Mouse (Mus musculus): ENCODE data around the gene Mgl2.
A peak's percentile ranks its signal among the peaks of the same experiment; 100 is the strongest.
"Not testable (repeated sequence)": the region's sequence is repeated elsewhere in the genome, so short reads cannot be mapped to it uniquely, and the experiment has no call there.

Mgl2 gene

DNA sequence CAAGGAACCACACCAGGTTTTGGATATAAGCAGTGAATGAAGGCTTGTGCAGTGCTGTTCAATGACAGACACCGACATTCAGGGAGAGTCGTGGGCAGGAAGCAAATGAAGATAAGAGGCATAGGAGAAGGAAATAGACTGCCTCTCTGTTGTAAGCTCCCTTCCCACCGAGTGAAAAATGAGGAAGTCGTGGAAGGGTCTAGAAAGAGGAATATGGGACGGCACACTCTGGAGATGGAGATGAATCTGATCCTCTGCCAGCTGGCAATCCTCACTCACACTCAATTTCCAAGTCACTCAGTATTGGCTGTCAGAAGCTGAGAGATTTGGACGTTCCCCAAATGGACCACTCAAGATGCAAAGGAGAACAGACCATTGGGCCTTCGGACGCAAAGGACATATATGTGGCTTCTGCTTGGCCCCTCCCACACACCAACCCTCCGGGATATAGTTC is at the start of gene Mgl2:
Mgl2 (plus strand) TSS at position 404 of the 454 bp plus-strand sequence.
- no peak for DNase-seq (ENCODE audit: low read depth)

DNA sequence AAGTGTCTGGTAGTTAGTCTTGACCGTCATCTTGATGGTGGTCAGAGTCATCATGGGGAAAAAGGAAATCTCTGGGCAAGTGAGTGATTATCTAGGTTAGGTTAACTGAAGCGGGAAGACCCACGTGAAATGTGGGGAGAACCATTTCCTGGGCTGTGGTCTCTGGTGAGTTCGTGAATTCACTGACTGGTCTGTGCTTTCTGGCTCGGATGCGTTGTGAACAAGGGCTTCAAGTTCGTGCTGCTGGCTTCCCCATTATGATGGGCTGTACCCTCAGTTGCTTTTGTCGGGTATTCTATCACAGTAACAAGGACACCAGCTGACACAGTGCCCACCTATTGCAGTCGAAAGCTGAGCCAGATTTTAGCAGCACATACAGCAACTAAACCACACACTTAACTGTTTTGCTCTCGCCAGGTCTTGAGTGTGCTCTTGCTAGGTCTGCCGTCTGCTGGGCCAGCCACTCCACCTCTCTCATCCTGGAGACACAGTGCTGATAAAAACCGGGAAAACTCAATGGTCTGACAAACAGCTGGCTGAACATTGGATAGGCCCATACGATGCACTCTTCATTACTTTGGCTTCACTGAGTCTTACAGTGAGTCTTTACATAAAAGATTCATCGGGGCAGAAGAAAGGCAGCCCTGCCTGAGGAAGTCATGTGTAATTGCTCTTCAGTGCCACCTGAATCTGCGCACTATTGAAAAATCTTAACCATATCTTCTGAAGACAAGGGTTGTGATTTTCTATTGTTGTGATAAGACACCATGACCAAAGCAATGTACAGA is 49.1 kb upstream of the Mgl2 start:
- DNase-seq (ENCODE audit: low read depth), result no peak

GRCm38 (mm10) chr11:70084563-70084962 is 45.6 kb upstream of the Mgl2 start:
- DNase-seq (ENCODE audit: low read depth), result no peak

- no peak for DNase-seq (ENCODE audit: low read depth)
Observed at GRCm38 (mm10) chr11:70091986-70092783, 37.9 kb upstream of the Mgl2 start, which contains the start of gene Asgr2. Gene Asgr2 (plus strand): TSS chr11:70092644.

DNA sequence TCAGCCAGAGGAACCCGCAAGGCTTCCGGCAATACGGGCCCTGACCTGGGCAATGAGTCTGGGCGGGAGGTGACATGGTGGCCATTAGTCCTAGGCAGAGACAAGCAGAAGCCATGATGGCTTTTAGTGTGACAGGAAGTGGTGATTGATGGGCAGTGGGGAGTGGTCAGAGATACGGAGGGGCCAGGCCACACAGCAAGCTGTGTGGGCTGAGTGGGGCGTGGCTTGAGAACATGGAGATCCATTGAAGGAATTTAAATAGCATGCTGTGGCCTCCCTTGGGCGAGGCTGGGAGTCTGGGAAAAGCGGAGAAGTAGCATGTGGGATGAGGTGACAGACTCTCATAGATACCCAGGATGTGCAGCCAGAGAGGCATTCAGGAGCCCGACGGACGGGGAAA is 32.7 kb upstream of the Mgl2 start:
- no peak for DNase-seq (ENCODE audit: low read depth)

DNA sequence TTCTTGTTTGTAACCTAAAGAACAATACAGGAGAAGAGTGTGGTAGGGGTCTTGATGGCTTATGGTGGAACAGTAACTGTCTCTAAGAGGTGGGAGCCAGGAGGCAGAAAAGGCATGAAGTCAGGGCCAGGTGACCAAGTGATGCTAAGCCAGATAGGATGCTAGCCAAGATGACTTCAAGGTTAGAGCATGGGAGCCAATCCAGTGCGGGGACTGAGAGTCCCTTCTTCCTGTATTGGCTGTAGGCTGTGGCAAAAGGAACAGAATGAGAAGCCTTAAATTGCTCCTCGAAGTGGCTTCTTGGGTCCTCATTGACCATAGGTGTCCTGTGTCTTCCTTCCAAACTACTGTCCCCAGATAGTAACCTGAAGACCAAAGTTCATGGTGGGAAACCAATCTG is 31.0 kb upstream of the Mgl2 start:
- no peak for DNase-seq (ENCODE audit: low read depth)

- DNase-seq (ENCODE audit: low read depth), result no peak
Observed at GRCm38 (mm10) chr11:70099809-70100208, 30.3 kb upstream of the Mgl2 start.

DNA sequence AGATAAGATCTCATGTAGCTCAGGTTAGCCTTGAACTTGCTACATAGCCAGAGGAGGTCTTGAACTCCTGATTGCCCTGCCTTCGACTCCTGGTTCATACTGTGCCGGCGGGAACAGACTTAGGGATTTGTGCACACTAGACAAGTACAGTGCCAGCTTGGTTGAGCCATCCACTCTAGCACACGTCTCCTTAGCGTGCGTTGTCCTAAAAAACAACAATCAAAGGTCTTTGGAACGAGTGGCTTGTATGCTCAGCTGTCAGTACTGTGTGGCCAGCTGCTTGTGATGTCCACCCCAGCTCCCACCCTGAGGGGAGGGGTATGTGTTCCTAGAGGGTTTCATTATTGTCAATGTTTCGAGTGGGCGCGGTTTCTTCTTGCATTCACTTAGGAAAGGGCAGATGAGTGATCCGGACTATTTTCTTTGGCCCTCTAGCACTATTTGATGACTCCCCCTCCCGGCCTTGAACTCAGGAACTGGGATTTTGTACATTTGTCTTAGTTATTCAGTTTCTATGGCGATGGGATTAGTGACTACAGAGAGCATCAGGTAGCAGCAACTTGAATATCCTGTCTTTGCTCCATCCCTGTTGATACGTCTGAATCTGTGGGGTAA is 26.3 kb upstream of the Mgl2 start:
- DNase-seq (ENCODE audit: low read depth), result no peak

DNA sequence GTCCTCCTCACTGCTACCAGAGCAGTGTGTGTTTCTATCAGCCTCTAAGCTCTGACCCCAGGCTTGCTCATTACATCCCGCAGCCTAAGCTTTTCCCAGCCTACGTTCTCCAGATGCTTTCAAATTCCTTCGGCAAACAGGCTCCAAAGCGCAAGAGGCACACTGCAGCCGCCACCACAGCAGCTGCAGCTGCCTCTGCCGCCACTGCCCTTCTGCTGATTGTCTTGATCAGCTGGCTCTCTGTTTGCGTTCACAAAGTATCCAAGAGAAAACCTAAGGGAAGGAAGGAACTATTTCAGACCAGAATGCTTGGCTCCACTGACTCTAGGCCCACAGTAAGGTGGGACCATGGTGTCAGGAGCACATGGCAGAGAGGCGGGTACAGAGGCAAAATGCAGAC is 23.0 kb upstream of the Mgl2 start:
- no peak for DNase-seq (ENCODE audit: low read depth)

GRCm38 (mm10) chr11:70110146-70110545 is 20.0 kb upstream of the Mgl2 start:
- DNase-seq (ENCODE audit: low read depth), result peak; percentile 48

DNA sequence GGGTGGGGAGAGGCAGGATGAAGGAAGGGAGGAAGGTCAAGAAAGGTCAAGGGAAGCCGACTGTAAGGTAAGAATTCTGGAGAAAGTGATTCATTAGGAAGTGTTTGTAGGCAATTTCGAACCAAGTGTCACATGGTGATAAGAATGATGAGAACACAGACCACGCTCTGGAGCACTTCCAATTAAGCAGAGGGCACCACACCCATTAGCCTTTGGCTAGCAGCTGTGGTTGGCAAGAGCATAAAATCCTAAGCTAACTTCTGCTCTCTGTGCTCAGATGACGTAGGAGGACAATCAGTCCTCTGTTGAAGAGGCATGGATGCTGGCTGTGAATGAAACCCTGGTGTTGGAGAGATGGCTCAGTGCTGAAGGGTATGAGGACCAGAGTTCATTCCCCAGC is 15.6 kb upstream of the Mgl2 start:
- peak; percentile 16 for DNase-seq (ENCODE audit: low read depth)

DNA sequence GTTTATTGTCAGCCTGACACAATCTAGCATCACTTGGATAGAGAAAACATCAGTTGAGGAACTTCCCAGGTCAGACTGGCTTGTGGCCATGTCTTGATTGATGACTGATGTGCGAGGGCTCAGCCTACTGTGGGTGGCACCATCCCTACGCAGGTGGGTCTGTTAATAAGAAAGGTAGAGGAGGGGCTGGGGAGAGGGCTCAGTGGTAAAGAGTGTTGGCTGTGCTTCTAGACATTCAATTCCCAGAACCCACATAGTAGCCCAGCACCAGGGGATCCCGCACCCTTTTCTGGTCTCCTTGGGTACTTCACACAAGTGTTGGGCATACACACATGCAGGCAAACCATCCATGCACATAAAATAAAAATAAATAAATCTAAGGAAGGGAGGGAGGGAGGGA is 14.2 kb upstream of the Mgl2 start:
- DNase-seq (ENCODE audit: low read depth), result no peak

DNA sequence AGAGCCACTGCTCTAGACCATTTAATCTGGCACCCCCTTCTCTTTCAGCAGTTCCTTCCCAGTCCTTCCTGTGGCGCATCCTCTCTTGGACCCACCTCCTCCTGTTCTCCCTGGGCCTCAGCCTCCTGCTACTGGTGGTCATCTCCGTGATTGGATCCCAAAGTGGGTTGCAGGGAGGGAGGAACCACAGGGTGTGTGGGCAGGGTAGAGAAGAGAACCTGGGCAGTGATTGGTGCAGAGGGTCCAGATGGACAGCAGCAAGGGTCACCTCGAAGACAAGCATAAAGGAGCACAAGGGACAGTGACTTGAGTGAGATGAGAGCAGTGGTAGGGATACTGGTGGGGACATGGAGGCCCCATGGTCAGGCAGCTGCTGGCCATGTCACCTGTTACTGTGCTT is 4.9 kb downstream of the Mgl2 start:
- DNase-seq (ENCODE audit: low read depth), result not testable (repeated sequence)

DNA sequence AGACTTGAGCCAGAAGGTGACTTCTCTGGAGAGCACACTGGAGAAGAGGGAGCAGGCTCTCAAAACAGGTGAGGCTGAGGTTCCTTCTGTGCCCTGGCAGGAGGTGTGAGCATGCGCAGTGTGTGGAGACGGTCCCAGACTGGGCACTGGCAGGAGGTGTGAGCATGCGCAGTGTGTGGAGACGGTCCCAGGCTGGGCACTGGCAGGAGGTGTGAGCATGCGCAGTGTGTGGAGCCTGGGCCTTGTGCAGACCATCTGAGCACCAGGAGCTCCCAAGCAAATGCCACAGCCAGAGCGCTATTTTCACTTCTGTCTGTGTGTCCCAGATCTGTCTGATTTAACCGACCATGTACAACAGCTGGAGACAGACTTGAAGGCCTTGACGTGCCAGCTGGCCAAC is 5.8 kb downstream of the Mgl2 start:
- not testable (repeated sequence) for DNase-seq (ENCODE audit: low read depth)

- no peak for DNase-seq (ENCODE audit: low read depth)
Observed at GRCm38 (mm10) chr11:70139171-70139570, 9.0 kb downstream of the Mgl2 start.

- peak; percentile 62 for DNase-seq (ENCODE audit: low read depth)
Observed at GRCm38 (mm10) chr11:70151072-70151471, 20.9 kb downstream of the Mgl2 start.

DNA sequence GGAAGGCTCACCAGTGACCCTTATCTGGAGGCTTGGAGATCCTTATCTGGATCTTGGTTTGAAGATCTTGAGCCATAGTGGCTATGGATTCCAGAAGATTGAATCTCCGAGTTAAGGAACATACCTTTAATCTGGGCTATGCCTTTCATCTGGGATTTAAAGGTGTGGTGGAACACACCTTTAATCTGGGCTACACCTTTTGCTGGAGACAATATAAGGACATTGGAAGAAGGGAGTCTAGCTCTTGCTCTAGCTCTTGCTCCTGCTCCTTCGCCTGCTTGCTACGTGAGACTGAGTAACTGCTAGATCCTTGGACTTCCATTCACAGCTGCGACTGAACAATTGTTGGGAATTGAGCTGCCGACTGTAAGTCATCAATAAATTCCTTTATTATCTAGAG is 25.8 kb downstream of the Mgl2 start, which contains the start of gene Clec10a:
Clec10a (plus strand) TSS at position 301 of the 400 bp plus-strand sequence.
- DNase-seq (ENCODE audit: low read depth), result not testable (repeated sequence)

- DNase-seq (ENCODE audit: low read depth), result no peak
Observed at GRCm38 (mm10) chr11:70162336-70162735, 32.2 kb downstream of the Mgl2 start.

GRCm38 (mm10) chr11:70165972-70166921 is 36.1 kb downstream of the Mgl2 start:
- DNase-seq (ENCODE audit: low read depth), result no peak

GRCm38 (mm10) chr11:70168136-70168535 is 38.0 kb downstream of the Mgl2 start:
- no peak for DNase-seq (ENCODE audit: low read depth)

DNA sequence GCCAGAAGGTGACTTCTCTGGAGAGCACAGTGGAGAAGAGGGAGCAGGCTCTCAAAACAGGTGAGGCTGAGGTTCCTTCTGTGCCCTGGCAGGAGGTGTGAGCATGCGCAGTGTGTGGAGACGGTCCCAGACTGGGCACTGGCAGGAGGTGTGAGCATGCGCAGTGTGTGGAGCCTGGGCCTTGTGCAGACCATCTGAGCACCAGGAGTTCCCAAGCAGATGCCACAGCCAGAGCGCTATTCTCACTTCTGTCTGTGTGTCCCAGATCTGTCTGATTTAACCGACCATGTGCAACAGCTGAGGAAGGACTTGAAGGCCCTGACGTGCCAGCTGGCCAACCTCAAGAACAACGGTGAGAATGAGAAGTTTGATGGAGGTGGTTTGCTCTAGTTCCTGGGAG is 39.3 kb downstream of the Mgl2 start:
- not testable (repeated sequence) for DNase-seq (ENCODE audit: low read depth)
